Mouse (Mus musculus) R1 (cell line): ENCODE data around the gene Wipi1.

ENCODE experiments used
- DNase-seq: peaks from one replicate; pipeline ENCODE4 v3.0.0-alpha.2; 2018; ENCODE audit warnings: low read depth, low spot score

Gene Wipi1

DNA sequence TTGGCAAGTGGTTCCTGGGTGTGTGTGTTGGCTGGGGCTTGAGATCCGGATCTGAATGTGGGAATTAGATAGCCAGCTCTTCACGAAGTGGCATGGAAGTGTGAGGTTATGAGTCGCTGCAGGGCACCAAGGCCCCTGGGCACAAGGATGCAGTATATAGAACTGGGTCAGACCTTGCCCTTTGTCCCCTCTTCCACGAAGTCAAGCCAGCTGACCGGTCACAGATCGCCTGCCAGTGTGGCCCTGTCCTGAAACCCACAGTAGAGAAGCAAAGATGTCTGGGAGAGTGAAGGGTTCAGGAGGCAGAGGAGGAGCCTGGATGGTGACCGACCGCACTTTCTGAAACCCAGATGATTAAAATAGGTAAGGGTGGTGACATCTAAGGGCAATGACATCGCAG lies 68.3 kb downstream of the Wipi1 start:
- DNase-seq, result no peak

DNA sequence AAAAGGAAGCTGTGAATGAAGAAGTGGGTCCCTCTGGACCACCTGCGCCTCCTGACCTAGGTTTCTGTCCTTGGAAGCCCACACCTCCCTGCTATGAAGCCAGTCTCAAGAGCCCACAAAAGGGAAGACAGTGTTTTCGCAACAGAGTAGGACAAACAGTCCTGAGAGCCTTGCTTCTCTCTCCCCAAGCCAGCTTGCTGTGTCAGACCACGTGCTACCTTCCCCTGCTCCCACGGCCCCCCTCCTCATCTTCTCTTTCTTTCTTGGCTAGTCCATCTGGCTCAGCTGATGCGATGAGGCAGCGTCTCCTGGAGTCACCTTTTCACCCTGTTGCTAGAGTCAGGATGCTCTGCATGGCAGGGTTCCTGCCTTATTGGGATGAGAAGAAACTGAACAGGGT lies 72.5 kb downstream of the Wipi1 start:
- DNase-seq, result no peak

DNA sequence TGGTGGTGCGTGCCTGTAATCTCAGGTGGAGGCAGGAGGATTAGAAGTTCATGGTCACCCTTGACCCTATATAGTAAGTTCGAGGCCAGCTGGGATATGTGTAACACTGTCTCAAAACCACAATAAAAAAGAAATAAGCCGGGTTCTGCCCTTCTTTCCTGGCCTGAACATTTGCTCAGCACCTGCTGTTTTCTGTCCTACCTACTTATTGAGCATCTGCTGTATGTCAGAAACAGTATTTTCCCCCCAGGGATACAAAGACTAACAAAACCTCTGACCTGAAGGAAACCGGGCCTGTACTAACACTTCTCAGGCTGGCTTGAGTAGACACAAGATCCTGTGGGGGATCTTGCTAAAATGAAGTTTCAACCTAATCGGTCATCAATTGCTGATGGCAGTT lies 74.8 kb downstream of the Wipi1 start:
- DNase-seq, result no peak

DNA sequence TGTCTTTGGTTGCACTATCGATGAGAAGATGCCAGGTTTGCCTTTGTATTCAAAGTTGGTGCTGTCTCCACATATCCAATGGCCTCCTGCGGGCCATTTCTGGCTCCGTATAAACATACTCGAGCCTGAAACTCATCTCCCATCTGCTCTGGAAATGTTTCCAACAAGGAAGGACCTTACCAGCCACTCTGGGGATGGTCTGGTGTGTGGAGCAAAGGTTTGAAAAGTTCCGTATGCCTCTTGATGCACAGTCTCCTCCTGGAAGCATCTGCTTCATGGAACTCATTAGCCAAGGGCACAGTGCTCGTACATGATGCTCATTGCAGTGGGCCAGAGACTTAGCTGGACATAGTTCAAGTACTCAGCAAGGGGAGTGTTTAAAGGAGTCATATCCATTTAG lies 75.8 kb downstream of the Wipi1 start:
- DNase-seq, result no peak

DNA sequence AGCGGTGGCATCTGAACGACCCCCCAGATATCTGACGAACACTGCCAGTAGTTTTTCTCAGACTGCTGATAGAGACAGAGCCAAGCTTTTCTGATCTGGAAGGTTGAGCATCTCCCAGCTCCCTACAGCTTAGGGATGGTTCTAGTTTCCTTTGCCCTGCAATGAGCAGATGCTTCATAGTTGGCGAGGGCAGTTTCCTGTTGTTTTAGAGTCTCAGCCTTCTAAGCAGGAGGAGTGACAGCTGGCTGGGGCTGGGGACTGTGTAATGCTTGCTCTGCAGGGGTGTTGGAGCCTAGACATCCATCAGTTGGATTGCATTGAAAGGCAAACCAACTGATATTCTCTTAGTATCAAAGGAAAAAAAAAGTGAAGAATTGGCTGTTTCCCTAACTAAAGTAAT lies 81.7 kb downstream of the Wipi1 start:
- no peak for DNase-seq

DNA sequence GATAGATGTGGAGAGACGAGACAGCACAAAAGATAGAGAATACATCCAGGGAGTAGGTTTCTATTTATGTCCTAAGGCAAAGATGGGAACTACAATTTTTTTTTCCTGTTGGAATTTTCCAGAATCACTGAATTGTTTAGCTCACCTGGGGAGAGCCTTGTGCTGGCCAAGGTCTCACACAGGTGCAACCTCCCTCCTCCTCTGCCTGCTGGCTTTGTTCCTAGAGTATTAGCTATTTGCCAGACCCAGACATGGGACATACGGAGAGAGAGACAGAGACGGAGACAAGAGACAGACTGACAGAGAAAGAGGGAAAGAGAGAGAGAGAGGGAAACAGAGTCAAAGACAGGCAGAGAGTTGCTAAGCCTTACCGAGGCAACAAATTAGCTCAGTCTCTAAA lies 86.2 kb downstream of the Wipi1 start:
- DNase-seq, result no peak

DNA sequence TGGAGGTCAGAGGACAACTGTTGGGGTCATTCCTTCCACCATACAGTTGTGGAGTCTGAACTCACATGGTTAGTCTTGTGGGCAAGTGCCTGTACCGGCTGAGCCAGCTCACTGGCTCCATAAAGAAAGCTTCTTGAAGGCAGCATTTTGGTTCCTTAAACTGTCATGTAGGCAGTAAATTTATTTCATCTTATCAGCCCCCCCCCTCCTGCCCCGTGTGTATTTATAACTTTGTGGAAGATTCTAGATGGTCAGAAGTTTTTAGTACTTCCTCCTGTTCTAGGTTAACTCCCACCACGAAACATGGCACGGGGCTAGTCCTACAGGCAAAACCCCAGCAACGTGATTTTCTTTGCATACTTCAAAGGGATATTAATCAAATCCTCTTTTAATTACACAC lies 86.9 kb downstream of the Wipi1 start:
- no peak for DNase-seq
